Mouse (Mus musculus) thymus, postnatal 25 days (tissue): ENCODE results near the gene Ube2l6.
A peak's percentile ranks its signal among the peaks of the same experiment; 100 is the strongest.
"Not testable (repeated sequence)": the region's sequence is repeated elsewhere in the genome, so short reads cannot be mapped to it uniquely, and the experiment has no call there.

ENCODE experiments used
- DNase-seq: peaks from one replicate; pipeline ENCODE4 v3.0.0; 2022

The Ube2l6 gene

DNA sequence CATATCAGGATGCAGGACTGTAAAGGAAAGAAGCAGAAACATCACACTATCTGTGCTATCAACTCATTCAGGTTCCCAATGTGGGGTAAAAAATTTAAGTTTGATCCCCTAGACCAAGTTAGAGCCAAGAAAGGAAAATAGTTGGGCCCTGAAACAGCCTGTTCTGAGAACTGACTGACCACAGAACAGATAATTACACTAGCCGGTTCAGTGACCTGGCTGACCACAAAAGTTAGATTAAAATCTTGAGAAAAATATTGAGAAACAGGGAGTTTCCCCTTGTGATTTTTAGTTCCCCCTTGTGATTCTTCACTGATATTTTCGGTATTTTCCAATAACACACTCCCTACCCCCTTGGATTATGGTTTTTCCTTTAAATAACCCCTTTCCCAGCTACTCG lies 4.8 kb upstream of the Ube2l6 start:
- no peak for DNase-seq

DNA sequence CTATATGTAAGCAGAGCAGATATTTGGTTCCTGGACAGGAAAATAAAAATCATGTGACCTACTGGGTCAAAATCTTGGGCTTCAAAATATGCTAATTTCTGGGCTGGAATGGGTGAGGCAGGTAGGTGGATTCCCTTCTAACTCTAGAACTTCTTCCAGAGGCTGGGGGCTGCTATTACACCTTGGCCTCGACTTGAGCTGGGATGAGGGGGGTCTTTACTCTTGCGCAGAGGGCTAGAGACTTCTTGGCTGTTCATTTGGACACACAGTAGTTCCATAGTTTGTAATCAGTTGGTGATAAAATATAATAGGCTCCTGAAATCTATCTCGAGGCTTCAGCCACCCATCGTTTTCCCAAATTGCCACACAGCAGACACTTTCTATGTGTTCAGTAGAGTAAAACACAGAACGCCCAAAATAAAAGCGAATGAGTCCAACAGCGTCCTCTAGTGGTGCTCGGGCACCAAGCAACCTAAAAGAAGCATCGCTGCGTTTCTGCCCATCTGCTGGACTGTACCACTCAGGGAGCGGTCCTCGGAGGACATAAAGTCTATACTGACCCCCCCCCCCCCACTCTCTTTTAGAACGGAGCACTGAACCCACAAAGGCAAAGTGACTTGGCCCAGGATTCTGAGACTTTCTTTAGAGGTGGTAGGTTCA lies 665 bp upstream of the Ube2l6 start:
- peak; percentile 44 for DNase-seq

DNA sequence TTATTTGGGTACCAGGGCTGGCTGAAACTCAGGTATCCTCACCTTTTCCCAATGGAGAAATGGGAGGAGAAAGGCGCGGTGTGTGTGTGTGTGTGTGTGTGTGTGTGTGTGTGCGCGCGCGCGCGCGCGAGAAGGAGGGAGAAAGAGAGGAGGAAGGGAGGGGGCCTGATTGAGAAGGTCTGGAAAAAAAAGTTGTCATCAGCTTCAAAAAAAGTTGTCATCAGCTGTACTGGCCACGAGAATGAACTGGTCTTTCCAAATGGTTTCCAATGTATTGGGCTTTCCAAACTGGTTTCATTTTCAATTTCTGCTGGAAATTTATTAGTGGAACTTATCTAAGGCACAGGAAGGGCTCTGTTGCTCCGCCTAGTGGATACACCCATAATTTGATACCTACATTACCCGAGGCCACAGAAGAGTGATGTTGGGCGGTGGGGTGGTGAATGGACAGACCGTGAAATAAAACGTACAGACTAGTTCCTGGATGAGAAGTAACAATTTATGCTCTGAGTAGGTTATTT lies 473 bp downstream of the Ube2l6 start:
- DNase-seq, result peak; percentile 50

DNA sequence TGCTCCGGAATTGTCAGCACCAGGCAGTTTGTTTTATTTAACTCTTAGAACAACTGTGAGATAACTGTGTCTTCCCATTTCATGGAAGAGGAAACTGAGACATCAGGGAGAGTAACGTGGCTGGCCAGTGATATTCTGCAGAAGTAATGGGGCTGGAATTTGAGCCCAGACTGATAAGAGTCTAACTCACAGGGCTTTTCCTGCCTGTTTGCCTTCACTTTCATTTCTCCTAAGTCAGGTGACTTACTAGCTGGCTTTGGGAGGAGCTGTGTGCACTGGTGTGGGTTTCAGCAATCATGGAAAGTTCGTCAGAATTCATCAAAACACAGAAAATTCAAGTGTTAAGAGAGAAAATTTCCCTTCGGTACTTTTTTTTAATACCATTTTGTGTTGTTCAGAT lies 1.7 kb downstream of the Ube2l6 start:
- DNase-seq, result no peak

DNA sequence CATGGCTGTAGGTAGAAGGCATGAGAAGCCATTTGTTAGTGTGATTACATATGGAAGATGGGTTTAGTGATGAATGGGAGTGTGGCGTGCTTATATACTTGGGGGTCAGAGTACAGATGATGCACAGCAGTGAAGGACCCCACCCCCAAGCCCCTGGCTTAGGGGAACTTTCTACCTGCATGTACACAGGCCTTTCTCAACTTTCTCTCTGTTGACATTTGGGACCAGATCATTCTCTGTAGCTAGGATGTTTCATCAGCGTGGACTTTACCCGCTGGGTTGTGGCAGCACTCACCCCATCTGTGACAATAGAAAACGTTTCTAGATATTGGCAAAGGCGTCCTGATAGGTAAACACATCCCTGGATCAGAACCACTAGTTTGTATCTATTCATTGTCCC lies 2.6 kb downstream of the Ube2l6 start:
- not testable (repeated sequence) for DNase-seq

DNA sequence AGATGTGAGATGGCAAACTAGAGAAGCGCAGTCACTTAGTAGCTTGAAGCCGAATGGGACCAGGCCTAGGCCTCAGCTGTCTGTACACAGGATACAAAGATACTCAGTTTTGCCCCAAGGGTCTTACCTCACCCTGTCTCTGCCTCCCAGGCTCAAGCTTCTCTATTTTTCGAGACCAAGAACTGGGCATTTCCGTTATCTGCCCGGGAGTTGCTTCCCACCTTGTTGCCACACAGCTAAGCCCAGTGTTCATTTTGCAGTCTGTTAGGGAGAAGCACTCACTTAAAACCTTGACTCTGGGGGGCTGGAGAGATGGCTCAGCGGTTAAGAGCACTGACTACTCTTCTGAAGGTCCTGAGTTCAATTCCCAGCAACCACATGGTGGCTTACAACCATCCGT lies 5.3 kb downstream of the Ube2l6 start:
- DNase-seq, result no peak

DNA sequence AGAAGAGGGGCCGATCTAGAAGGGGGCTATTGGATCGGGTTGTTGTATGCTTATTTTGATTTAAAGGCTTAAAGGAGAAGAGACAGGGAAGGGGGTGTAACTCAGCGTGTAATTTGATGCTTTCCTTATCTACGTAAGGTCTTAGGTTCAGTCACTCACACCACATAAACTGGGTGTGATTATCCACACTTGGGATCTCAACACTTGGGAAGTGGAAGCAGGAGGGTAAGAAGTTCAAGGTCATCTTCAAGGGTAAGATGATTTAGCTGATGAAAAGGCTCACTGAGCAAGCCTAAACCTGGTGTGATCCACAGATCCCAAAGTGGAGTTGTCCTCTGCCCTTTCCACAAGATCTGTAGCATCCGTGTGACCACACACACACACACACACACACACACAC lies 7.9 kb downstream of the Ube2l6 start:
- no peak for DNase-seq

DNA sequence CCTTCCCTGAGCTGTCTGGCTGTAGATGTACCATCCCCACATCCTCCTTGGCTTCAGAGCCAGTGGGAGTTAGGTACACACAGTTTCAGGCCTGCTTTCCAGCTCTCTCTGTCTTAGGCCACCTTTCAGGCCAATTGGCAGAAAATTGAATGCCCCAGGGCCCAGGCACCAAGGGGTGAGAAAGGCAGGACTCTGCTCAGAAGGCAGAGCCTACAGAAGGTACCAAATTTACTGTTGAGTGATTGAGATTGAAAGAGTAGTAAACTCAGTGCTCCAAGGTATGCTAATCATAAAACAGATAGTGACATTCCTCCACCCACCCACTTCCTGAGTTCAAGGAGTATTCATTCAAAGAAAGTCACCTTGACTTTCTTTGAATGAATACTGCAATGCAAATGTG lies 10.7 kb downstream of the Ube2l6 start:
- DNase-seq, result no peak

DNA sequence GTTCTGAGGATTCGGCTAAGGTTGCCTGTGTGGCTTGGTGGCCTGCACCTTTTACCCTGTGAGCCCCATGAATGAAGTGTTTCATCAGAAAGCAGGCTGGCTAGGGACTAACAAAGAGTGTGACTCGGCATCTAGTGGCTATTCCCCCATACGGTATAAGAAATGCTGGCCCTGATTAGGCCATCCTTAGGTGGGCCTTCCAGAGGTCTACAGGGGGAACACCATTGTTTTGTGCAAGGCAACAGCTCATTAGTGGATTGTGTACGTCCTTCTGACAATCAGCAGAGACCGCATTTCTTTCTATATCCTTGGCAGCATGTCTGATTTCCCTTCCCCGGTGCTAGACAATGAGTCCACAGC lies 11.9 kb downstream of the Ube2l6 start:
- no peak for DNase-seq

DNA sequence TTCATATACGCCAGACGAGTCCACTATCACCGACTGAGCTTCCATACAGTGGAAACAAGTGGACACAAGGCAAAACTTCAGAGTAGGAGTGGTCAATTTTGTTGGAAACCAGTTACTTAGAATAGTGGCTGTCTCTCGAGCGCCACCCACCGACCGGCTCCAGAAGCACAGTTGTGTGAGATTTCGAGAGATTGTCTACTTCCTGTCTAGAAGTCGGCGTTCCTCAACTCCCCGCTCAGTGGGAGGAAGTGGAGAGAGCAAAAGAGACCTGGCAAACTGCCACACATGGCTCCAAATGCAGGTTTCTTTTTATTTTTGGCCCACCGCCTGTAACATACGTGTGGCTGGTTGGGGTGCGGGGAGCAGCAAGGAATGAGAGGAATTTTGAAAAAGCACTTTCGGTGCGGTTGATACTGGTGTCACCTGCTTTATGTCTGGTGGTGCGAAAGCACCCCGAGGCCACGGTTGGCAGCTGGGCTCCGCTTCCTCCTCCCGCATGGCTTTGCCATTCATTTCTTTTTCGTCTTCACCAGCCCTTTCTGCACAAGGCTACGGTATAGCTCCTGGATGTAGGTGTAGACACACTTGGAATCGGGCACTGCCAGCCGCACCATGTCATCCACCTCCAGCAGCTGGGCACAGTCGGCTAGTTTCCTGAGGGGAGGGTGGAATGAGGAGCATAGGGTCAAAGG lies 12.4 kb downstream of the Ube2l6 start:
- DNase-seq, result peak; percentile 84

DNA sequence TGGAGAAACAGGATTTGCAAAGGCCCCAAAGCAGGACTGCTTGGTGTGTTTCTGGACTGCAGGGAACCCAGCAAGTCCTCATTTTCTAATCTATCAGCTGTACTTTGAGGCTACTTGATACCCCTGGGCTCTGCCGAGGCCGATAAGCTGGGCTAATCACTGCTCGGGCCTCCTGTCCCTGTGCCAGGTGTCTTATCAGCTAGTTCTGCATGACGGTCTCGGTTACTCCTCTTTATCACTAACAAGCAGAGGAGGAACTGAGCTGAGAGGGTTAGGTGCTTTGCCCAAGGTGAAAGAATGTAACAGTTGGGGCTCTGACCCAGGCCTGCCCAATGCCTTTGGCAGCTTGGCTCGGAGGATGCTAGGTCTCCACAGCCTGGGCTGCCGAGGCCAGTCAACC lies 13.3 kb downstream of the Ube2l6 start:
- DNase-seq, result no peak

DNA sequence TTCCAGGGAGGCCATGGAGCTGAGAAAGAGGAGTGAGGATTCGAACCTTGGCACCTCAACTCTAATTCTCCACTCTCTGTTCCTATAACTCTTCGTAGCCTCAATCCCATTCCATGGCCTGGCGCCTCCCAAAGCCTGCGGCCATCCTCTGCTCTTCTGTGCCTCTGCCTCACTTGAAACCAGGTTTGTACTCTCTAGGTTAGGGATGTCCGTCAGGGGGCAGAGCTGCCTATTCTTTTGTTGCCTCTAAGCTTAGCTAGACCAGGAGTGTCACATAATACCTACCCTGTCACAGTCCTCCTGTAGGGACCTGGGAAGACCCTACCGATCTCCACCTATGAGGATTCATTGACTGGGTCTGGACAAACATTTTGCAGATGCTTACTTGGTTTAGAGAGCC lies 14.0 kb downstream of the Ube2l6 start:
- DNase-seq, result no peak

DNA sequence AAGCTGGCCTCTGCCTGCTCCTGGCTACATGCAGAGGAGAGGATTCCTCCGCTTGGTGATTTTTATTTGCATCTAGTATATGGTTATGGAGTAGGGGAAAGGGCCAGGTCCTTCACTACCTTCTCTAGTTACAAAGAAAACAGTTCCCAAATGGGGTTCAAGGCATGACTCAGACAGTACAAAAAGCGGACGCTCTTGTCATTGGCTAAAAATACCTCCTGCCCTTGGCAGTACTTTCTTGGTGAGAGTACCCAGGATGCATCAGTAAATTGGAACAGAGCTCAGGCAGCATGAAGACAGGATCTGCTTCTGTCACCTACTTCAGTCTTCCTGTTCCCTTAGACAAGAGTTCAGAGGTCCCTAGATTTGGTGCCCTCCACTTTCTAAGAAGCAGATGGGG lies 21.2 kb downstream of the Ube2l6 start:
- DNase-seq, result no peak

DNA sequence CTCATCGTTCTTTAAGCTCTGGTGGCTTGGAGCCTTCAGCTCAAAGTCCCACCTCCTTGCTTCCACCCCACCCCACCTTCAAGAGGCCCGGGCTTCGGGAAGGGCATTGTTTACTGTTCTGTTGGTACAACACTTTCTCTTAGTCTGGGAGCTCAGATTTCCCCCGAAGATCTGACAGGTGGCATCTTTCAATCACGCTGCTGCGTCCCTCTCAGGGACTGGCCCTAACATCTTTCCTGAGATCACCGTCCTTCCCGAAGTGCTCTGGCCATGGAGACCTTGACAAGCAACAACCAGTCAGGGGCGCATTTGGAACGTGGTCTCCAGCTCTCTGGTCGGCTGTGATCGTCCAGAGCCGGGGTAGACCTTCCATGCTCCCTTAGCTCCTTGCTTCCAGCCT lies 23.9 kb downstream of the Ube2l6 start, which contains the start of gene Smtnl1:
TSS of gene Smtnl1 (minus strand) at position 101 of the 400 bp plus-strand sequence.
- DNase-seq, result no peak

DNA sequence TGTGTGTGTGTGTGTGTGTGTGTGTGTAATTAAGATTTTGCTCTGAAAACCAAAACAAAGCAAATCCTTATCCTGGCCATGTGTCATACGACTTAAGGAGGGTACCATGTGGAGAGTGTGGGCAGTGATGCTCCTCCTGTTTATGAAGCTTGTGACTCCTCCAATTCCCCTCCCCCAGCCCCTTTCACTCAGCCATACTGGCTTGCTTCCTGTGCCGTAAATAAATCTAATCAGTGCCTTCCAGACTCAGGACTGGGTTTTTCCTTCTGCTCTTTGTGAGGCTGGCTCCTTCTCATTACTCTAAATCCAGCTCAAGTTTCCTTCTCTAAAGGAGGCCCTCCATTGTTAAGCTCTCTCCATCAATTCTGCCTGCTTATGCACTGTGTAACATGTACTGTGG lies 24.6 kb downstream of the Ube2l6 start:
- no peak for DNase-seq

DNA sequence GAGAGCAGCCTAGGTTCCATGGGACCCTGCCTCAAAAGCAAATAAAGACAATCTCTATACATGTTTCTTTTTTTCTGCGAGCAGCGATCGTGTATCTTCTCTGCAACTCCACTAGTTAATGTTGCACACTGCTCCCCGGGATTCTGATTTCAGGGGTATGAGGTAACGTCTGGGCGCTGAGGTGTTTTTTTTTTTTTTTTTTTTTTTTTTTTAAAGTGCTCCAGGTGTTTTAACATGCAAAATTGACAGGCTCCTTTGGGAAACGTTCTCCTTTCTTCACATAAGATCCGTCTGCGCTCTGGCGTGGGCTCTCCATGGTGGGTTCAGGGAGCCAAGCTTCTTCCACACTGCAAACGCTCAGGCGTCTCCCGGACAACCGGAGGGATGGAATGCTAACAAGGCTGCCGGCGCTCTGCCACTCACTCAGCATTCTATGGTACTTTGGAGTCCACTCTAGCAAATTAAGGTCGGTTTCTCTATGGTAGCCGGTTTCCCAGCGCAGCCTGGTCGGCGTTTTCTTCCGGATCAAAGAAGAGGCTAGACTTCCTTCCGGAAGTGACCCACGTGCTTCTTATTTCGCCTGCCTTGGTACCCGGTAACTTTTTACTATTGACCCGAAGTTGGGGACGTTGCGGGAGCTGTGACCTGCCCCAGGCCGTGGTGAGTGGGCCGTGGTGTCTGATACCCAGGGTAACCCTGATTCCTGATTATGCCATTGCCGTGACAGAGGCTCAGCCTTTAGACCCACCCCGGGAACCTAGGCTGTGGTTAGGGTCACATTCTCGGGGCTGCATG lies 28.1 kb downstream of the Ube2l6 start, which contains the start of gene Timm10:
TSS of gene Timm10 (plus strand) at position 510 of the 795 bp plus-strand sequence.
- peak; percentile 71 for DNase-seq

DNA sequence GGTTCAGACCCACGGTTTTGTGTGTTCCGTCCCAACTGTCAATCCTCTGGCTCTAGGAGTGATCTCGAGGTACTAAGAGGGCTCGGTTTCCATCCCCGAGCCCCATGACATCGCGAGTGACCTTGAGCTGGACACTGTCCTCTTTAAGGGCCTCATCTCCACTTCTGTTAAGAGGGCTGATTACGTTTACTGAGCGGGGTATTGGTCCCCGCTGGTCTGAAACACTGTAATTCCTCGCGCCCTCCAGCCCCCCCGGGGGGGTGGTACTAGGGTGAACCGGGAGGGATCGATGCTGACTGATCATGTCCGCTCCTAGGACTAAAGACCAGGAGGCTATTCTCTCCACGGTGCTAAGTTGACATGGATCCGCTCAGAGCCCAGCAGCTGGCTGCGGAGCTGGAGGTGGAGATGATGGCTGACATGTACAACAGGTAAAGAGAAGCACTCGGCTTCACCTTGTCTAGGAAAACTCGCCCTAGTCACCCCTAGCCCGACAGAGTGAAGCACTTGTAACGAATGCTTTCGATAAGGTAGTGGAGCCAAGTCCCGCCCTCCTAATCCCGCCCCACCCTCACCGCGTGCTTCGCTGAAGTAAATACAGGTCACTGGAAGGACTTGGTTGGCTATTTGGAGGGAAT lies 28.8 kb downstream of the Ube2l6 start:
- DNase-seq, result no peak

DNA sequence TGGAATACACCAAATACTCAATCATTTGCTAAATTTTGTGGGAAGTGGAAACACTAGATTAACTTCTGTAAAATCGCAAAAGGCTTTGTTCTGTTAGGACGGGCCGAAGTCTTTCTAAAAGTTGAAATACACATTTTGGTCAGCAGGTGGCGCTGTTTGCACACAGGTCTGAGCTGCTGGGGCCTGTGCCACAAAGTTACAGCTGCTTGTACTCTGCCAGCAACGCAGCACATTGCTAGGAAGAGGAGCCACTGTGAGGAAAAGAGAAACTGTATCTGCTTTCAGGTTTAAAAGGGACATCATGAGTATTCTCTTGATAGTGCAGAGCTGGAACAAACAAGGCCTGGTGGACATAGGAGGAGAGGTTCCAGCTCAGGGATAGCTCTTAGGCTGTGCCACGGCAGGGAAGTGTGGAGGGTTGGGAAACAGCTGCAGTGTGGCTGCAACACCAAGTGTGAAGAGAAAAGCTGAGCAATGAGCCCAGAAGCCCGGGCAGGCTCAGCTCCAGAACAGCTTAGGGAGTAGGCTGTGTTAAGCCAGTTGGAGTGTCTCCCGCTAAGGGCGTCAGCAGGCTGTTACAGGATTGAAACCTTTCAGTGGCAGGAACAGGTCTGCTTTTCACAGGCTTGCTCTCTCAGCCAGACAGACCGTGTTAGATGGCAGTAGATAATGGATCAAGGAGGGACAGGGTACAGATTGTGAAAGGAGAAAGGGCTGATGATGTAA lies 33.2 kb downstream of the Ube2l6 start:
- DNase-seq, result peak; percentile 84

DNA sequence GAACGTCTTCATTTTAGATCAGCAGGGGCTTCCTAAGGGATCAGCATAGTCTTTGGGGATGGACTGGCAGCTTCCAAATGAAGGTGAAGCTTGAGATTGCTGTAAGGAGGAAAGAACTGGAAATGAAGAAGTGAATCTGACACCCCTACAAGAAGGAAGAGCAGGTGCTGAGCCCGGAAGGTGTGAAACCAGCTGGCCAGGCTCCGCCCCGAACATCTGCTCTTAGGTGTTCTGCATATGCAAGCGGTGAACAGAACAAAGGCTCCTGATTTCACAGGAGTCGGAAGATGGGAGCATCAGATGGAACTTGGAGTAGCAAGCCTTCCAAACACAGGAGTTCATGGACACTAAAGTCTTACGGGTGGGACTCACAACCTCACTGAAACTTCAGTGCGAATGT lies 38.5 kb downstream of the Ube2l6 start:
- DNase-seq, result peak; percentile 73

DNA sequence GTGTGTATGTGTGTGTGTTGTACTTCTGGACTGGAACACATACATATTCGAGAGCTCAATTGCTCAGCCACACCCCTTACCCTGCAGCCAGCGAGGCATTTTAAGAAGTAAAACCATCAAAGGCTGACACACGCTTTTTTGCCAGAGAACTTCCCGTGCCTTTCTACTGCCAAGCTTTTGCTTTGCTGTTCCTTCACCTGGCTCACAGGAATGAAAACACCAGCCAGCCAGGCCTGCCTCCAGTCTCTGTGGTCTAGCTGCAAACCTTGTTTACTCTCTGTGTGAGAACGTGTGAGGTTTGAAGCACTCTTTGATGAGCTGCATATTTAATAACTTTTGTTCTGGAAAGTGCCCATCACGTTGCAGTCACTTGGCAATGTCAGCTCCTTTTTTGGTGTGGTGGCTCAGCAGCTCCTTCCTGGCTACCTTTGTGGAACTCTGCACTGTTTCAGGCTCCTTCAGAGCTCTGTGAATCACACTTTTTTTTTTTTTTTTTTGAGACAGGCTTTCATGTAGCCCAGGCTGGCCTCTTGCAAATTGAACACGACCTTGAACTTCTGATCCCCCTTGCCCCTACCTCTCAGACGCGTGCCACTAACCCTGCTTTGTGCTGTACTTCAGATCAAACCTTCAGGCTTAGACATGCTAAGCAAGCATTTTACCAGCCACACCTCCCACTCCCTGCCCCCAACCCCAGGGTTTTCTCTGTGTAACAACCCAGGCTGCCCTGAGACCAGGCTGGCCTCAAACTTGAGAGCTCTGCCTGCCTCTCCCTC lies 39.4 kb downstream of the Ube2l6 start:
- peak; percentile 61 for DNase-seq

DNA sequence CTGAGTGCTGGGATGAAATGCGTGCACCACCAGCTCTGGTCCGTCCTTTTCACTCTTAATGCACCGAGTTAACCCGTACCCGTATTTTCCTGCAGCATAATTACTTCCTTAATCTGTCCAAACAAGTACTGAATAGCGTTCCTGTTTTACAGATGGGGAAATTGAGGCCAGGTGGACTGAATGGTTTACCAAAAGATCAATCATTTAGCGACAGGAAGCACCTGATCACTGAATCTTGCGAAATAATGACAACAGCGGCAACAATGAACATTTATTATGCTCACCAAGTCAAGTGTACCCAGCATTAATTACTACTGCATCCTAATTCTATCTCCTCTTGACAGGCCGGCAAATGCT lies 39.9 kb downstream of the Ube2l6 start, which contains the start of gene Slc43a1:
TSS of gene Slc43a1 (plus strand) at position 258 of the 357 bp plus-strand sequence.
- DNase-seq, result no peak
